Mouse (Mus musculus) thymus, adult 2 months (tissue): Measurements from ENCODE around the gene Wdr63.

Experiments used
- CTCF ChIP-seq: fragments of 200-500 bp; IDR thresholded peaks from 2 replicates; pipeline ENCODE4 v1.5.1; 2012; ENCODE audit warnings: mild to moderate bottlenecking, control low read depth, low read length, moderate library complexity, borderline replicate concordance; ENCODE audit not compliant: control insufficient read depth, poor library complexity, insufficient read depth; ENCODE audit errors: extremely low read depth
- POLR2A ChIP-seq: fragments of 200-500 bp; IDR thresholded peaks from 2 replicates; pipeline ENCODE4 v1.6.1; 2012; ENCODE audit warnings: mild to moderate bottlenecking, low read length, control low read depth, moderate library complexity; ENCODE audit not compliant: control insufficient read depth, poor library complexity, insufficient read depth; ENCODE audit errors: extremely low read depth

- TF ChIP-seq CTCF: no peak
- TF ChIP-seq POLR2A: no peak
Observed at GRCm38 (mm10) chr3:146028406-146028805, 79.5 kb downstream of the Wdr63 start.
